In the genomic region with DNA sequence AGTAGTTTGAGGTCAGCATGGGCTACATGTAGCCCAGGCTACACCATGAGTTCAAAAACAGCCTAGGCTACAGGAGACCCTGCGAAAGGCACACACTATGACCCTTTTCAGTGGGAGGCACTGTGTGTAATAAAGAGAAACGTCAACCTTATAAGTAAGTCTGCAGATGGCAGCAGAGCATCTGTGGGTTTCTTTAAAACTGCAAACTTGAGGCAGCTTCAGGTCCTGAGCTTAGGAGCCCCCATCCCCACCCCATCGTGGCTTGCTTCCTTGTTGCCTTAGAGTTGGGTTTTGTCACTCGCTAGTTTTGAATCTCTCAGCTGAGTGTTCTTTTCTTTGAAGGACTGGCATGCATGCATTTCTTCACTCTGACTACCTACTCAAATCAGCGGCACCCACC, we compare ENCODE assay signal across 20 mouse cellular contexts. TPM values are rescaled to one million over a fixed set of nuclear protein-coding genes. Genes with fewer than 3 reads are reported as not detected.
DNase-seq lines count a peak whose midpoint lies in the region; ATAC-seq and TF ChIP-seq lines count a peak whose summit lies in the region.
"Had no signal": no experiment of that assay in that cellular context is flagged by ENCODE, and none has a peak within 500 bp of the region (broad histone marks: within the 10 kb centered on the region; RNA-seq: fewer than 3 reads in every experiment).

No protein-coding gene starts in this region.

- ATAC-seq in limb, embryonic 13.5 days (ENCODE audit: low FRiP score, low read depth): 0 out of 2 replicates have a peak, but pooled peaks have one; percentile 36
- ATAC-seq: hindbrain, embryonic 16.5 days had no signal

- TF ChIP-seq EP300 in CH12.LX (IDR thresholded peaks at IDR 0.05; ENCODE audit: low read length): no peak

- TF ChIP-seq CTCF in CH12.LX (conservative IDR thresholded peaks at IDR 0.05 in 1 of 2, IDR thresholded peaks at IDR 0.05 in 1 of 2; ENCODE audit: low read depth in 2 of 2, low read length in 2 of 2): peak in 1 of 2 experiments; percentile 75; a peak in 2 of 4 replicates

- no peaks in the 10 kb centered on the region for H3K4me1 ChIP-seq in limb, embryonic 13.5 days
- no peaks in the 10 kb centered on the region for H3K4me1 ChIP-seq in limb, embryonic 10.5 days
- H3K4me1 ChIP-seq in CH12.LX (ENCODE audit: control insufficient read depth in 1 of 2, insufficient read depth in 2 of 2): peaks cover 20 to 61% of the 10 kb centered on the region in 2 experiments
- H3K4me1 ChIP-seq: embryonic facial prominence, embryonic 13.5 days; neural tube, embryonic 13.5 days had no signal

- H3K27me3 ChIP-seq in limb, embryonic 13.5 days: no peaks in the 10 kb centered on the region
- H3K27me3 ChIP-seq in limb, embryonic 10.5 days (ENCODE audit: low read depth, poor library complexity, severe bottlenecking): no peaks in the 10 kb centered on the region
- no peaks in the 10 kb centered on the region for H3K27me3 ChIP-seq in CH12.LX (replicated peaks)
- H3K27me3 ChIP-seq: embryonic facial prominence, embryonic 13.5 days; neural tube, embryonic 13.5 days had no signal

- 63% methylated on average over 5 of the region's 5 CpGs for WGBS in limb, embryonic 13.5 days
- WGBS in limb, embryonic 10.5 days: 73% methylated on average over 5 of the region's 5 CpGs

- H3K27ac ChIP-seq in limb, embryonic 13.5 days: no peak overlapping the region
- no peak overlapping the region for H3K27ac ChIP-seq in limb, embryonic 10.5 days
- no peak overlapping the region for H3K27ac ChIP-seq in CH12.LX (ENCODE audit: insufficient read depth, low read depth)
- H3K27ac ChIP-seq: embryonic facial prominence, embryonic 13.5 days; liver, embryonic 14.5 days; neural tube, embryonic 13.5 days had no signal

- DNase-seq in heart, adult 11 months: peak; percentile 61
- no peak for DNase-seq in heart, postnatal 4 days
- DNase-seq in limb, embryonic 10.5 days (ENCODE audit: low spot score): no peak
- DNase-seq in CH12.LX (ENCODE audit: extremely low read depth): peak; percentile 73
- DNase-seq in thymus, postnatal 14 days: peak; percentile 66
- no peak for DNase-seq in lung, adult 18-20 months
- no peak for DNase-seq in cerebellum, postnatal 25 days
- DNase-seq: adrenal gland, postnatal 36 days; cerebellum, adult 9-10 months; heart, adult 18-20 months; kidney, adult 9 months; layer of hippocampus, postnatal 36 days; left cerebral cortex, postnatal 4 days; lung, postnatal 14 days; right cerebral cortex, postnatal 25 days had no signal

- no peak overlapping the region for H3K4me2 ChIP-seq in limb, embryonic 13.5 days (replicated peaks)
- H3K4me2 ChIP-seq in CH12.LX (ENCODE audit: insufficient read depth, low read depth, poor library complexity, severe bottlenecking): 0 out of 2 replicates have a peak overlapping the region, but pooled peaks have one; percentile 8
- H3K4me2 ChIP-seq: embryonic facial prominence, embryonic 13.5 days; neural tube, embryonic 13.5 days had no signal

- H3K9me3 ChIP-seq in limb, embryonic 13.5 days: no peaks in the 10 kb centered on the region
- no peaks in the 10 kb centered on the region for H3K9me3 ChIP-seq in limb, embryonic 10.5 days (replicated peaks)
- no peaks in the 10 kb centered on the region for H3K9me3 ChIP-seq in CH12.LX (replicated peaks; ENCODE audit: low read length)
- H3K9me3 ChIP-seq: embryonic facial prominence, embryonic 13.5 days; neural tube, embryonic 13.5 days had no signal

- TF ChIP-seq RAD21 in CH12.LX (IDR thresholded peaks at IDR 0.05; ENCODE audit: low read depth, low read length): peak; percentile 85

- H3K4me3 ChIP-seq in limb, embryonic 13.5 days: no peak overlapping the region
- no peak overlapping the region for H3K4me3 ChIP-seq in limb, embryonic 10.5 days
- peak overlapping the region in 1 of 3 experiments; percentile 19 for H3K4me3 ChIP-seq in CH12.LX (replicated peaks in 1 of 3; ENCODE audit: low read depth in 2 of 3, low read length in 2 of 3, poor library complexity in 1 of 3)
- H3K4me3 ChIP-seq: embryonic facial prominence, embryonic 13.5 days; neural tube, embryonic 13.5 days had no signal

- no peak for TF ChIP-seq POLR2A in CH12.LX (IDR thresholded peaks at IDR 0.05; ENCODE audit: low read depth, low read length)

- dilution Hi-C loops in CH12.LX (cut with MboI; ENCODE audit: extremely low pct_ligation_motif_present, extremely low pct_unique_long_range_greater_than_20kb, low sequenced_read_pairs): no loop called here

- H3K9ac ChIP-seq in limb, embryonic 13.5 days: no peak overlapping the region
- H3K9ac ChIP-seq in CH12.LX (ENCODE audit: insufficient read depth, low read depth): no peak overlapping the region
- H3K9ac ChIP-seq: embryonic facial prominence, embryonic 13.5 days; liver, embryonic 14.5 days; neural tube, embryonic 13.5 days had no signal

- no peaks in the 10 kb centered on the region for H3K36me3 ChIP-seq in limb, embryonic 13.5 days
- no peaks in the 10 kb centered on the region for H3K36me3 ChIP-seq in limb, embryonic 10.5 days
- no peaks in the 10 kb centered on the region for H3K36me3 ChIP-seq in CH12.LX (replicated peaks in 1 of 2; ENCODE audit: control insufficient read depth in 1 of 2, insufficient read depth in 1 of 2, low read length in 1 of 2)
- H3K36me3 ChIP-seq: embryonic facial prominence, embryonic 13.5 days; neural tube, embryonic 13.5 days had no signal

- no peaks in the 10 kb centered on the region for H3K79me2 ChIP-seq in CH12.LX (replicated peaks; ENCODE audit: control insufficient read depth, extremely low read depth, insufficient read depth, poor library complexity, severe bottlenecking)

- in situ Hi-C loops in CH12.LX (cut with MboI; ENCODE audit: low pct_ligation_motif_present, low pct_unique_long_range_greater_than_20kb, low sequenced_read_pairs): loop anchor here (5.0 kb wide), 3 partner anchors 41 to 256 kb away; no protein-coding TSS in a partner anchor

TF ChIP-seq in CH12.LX, 34 proteins besides CTCF, POLR2A, EP300 and RAD21:
- TF ChIP-seq NELFE (IDR thresholded peaks at IDR 0.05; ENCODE audit: low read depth, low read length) (no peak), SMC3 (IDR thresholded peaks at IDR 0.05; ENCODE audit: low read depth, low read length) (peak; percentile 83), ZC3H11A (IDR thresholded peaks at IDR 0.05; ENCODE audit: low read depth, low read length) (peak; percentile 65), TCF12 (IDR thresholded peaks at IDR 0.05; ENCODE audit: low read depth, low read length) (no peak), MEF2A (IDR thresholded peaks at IDR 0.05; ENCODE audit: borderline replicate concordance, low read depth, low read length) (0 out of 2 replicates have a peak, but pooled peaks have one; percentile 24), JUND (conservative IDR thresholded peaks at IDR 0.05; ENCODE audit: low read depth, low read length) (no peak), MYC (IDR thresholded peaks at IDR 0.05; ENCODE audit: low read depth, low read length) (no peak), PAX5 (IDR thresholded peaks at IDR 0.05; ENCODE audit: low read length) (no peak), HCFC1 (IDR thresholded peaks at IDR 0.05; ENCODE audit: low read depth, low read length) (no peak), ZMIZ1 (IDR thresholded peaks at IDR 0.05; ENCODE audit: low read depth, low read length) (no peak), UBTF (IDR thresholded peaks at IDR 0.05; ENCODE audit: low read depth, low read length) (no peak), MAZ (IDR thresholded peaks at IDR 0.05; ENCODE audit: low read depth, low read length) (no peak)

RNA-seq across cellular contexts. Expression of gene Bcat1, which starts 14.9 kb away (rescaled TPM):
- 1 to 10 TPM; 2.4 to 2.9 TPM for total RNA-seq in heart, postnatal 4 days (2021)
- polyA plus RNA-seq in limb, embryonic 13.5 days (2015; fragmentation: Nextera tagmentation; extraction: Ambion mirVana): 36.9 and 40.1 TPM in 2 replicates
- 66.0 and 103 TPM in 2 replicates for polyA plus RNA-seq in limb, embryonic 10.5 days (2016; fragmentation: Nextera tagmentation; extraction: Ambion mirVana)
- total RNA-seq in CH12.LX (2012; rRNA removed) (129 and 141 TPM in 2 replicates), CH12.LX (2014; rRNA removed) (176 and 199 TPM in 2 replicates)
- 157 and 176 TPM in 2 replicates for polyA plus RNA-seq in CH12.LX (2012; ENCODE audit: insufficient read length, low read depth)

RNA-seq across cellular contexts. Expression of gene Lrmp, which starts 24.5 kb away (rescaled TPM):
- 1 to 10 TPM; 1.2 to 2.0 TPM for total RNA-seq in heart, postnatal 4 days (2021)
- polyA plus RNA-seq in limb, embryonic 13.5 days (2015; fragmentation: Nextera tagmentation; extraction: Ambion mirVana): 2.6 and 3.6 TPM in 2 replicates
- polyA plus RNA-seq in limb, embryonic 10.5 days (2016; fragmentation: Nextera tagmentation; extraction: Ambion mirVana): 1.7 and 1.8 TPM in 2 replicates
- 92.3 and 102 TPM in 2 replicates for total RNA-seq in CH12.LX (2012; rRNA removed)
- 155 and 171 TPM in 2 replicates for total RNA-seq in CH12.LX (2014; rRNA removed)
- polyA plus RNA-seq in CH12.LX (2012; ENCODE audit: insufficient read length, low read depth): 163 and 180 TPM in 2 replicates

Comparison
In these comparisons a context has a peak if more than half of its experiments do, and no peak if none do; other contexts are left out.
1. DNase-seq: peak in heart, adult 11 months (single experiment), CH12.LX (single experiment) and thymus, postnatal 14 days (single experiment); none in heart, postnatal 4 days (single experiment), limb, embryonic 10.5 days (single experiment), lung, adult 18-20 months (0 of 2) and cerebellum, postnatal 25 days (0 of 2).
2. RNA of gene Lrmp, which starts 24.5 kb away (polyA plus RNA-seq): 163 to 180 TPM in CH12.LX; 2.6 to 3.6 TPM in limb, embryonic 13.5 days and 1.7 to 1.8 TPM in limb, embryonic 10.5 days; every median in the first group is over 10 times any median in the second.